Mouse (Mus musculus) cerebellum, adult 11-12 months (tissue): ENCODE data around the gene Tgtp1.
"Not testable (repeated sequence)": the region's sequence is repeated elsewhere in the genome, so short reads cannot be mapped to it uniquely, and the experiment has no call there.

Experiments
- DNase-seq: peaks from one replicate; pipeline ENCODE4 v3.0.0; 2022

Gene Tgtp1

GRCm38 (mm10) chr11:48994018-48994417, at the start of gene Tgtp1:
Gene Tgtp1, minus strand, starts transcription at chr11:48994172.
- not testable (repeated sequence) for DNase-seq

- not testable (repeated sequence) for DNase-seq
Measured at GRCm38 (mm10) chr11:49012074-49012473, 18.1 kb upstream of the Tgtp1 start.

- DNase-seq: not testable (repeated sequence)
Measured at GRCm38 (mm10) chr11:49006785-49007184, 12.8 kb upstream of the Tgtp1 start.

- DNase-seq: not testable (repeated sequence)
Measured at GRCm38 (mm10) chr11:49006317-49006716, 12.3 kb upstream of the Tgtp1 start.

- not testable (repeated sequence) for DNase-seq
Measured at GRCm38 (mm10) chr11:49000411-49000810, 6.4 kb upstream of the Tgtp1 start.

- not testable (repeated sequence) for DNase-seq
Measured at GRCm38 (mm10) chr11:48993296-48993695, 676 bp downstream of the Tgtp1 start.

GRCm38 (mm10) chr11:48991740-48992520, 2.0 kb downstream of the Tgtp1 start, which contains the start of gene Gm12185:
Gene Gm12185, minus strand, starts transcription at chr11:48992226.
- not testable (repeated sequence) for DNase-seq

GRCm38 (mm10) chr11:48989981-48990380, 4.0 kb downstream of the Tgtp1 start:
- not testable (repeated sequence) for DNase-seq

GRCm38 (mm10) chr11:48988219-48988618, 5.8 kb downstream of the Tgtp1 start:
- not testable (repeated sequence) for DNase-seq

- not testable (repeated sequence) for DNase-seq
Measured at GRCm38 (mm10) chr11:48982848-48983247, 11.1 kb downstream of the Tgtp1 start.

- not testable (repeated sequence) for DNase-seq
Measured at GRCm38 (mm10) chr11:48980052-48980451, 13.9 kb downstream of the Tgtp1 start.

- DNase-seq: not testable (repeated sequence)
Measured at GRCm38 (mm10) chr11:48979251-48979650, 14.7 kb downstream of the Tgtp1 start, which contains the start of gene 9930111J21Rik1. Gene 9930111J21Rik1, minus strand, starts transcription at chr11:48979398.

GRCm38 (mm10) chr11:48978240-48978939, 15.6 kb downstream of the Tgtp1 start, which contains the start of gene Olfr56:
Gene Olfr56, plus strand, starts transcription at chr11:48978889.
- not testable (repeated sequence) for DNase-seq

- DNase-seq: not testable (repeated sequence)
Measured at GRCm38 (mm10) chr11:48974686-48975085, 19.3 kb downstream of the Tgtp1 start.

GRCm38 (mm10) chr11:48946090-48946489, 47.9 kb downstream of the Tgtp1 start, which contains the start of gene Psme2b:
Gene Psme2b, minus strand, starts transcription at chr11:48946190.
- not testable (repeated sequence) for DNase-seq

- DNase-seq: not testable (repeated sequence)
Measured at GRCm38 (mm10) chr11:48939286-48939685, 54.7 kb downstream of the Tgtp1 start.
